Mouse (Mus musculus) limb, embryonic 14.5 days (tissue): ENCODE results near the gene Daglb. TPM values are rescaled to one million over a fixed set of nuclear protein-coding genes. Genes with fewer than 3 reads are reported as not detected.
"Not testable (repeated sequence)": the region's sequence is repeated elsewhere in the genome, so short reads cannot be mapped to it uniquely, and the experiment has no call there.

Experiments
- ATAC-seq: fragments of 200-750 bp; cut with Nextera tagmentation; 2 replicates; pipeline ENCODE4 v1.8.0; 2017; ENCODE audit warnings: low read depth, moderate number of reproducible peaks, moderate TSS enrichment; ENCODE audit not compliant: low FRiP score
- DNase-seq: peaks from one replicate; pipeline ENCODE4 v3.0.0-alpha.2; 2015; ENCODE audit warnings: low spot score
- H3K27ac ChIP-seq: fragments of 300-500 bp; sonication (generic); replicated peaks from 2 replicates; pipeline ENCODE4 v1.5.1; 2014; ENCODE audit warnings: low read depth, mild to moderate bottlenecking, low read length, moderate library complexity, mixed read lengths
- H3K27me3 ChIP-seq: fragments of 300-500 bp; sonication (generic); 2 replicates; pipeline ENCODE4 v1.6.1; 2014; ENCODE audit warnings: low read length, mixed read lengths; ENCODE audit not compliant: control insufficient read depth, insufficient read depth
- H3K36me3 ChIP-seq: fragments of 300-500 bp; sonication (generic); 2 replicates; pipeline ENCODE4 v1.6.1; 2014; ENCODE audit warnings: mild to moderate bottlenecking, low read length, moderate library complexity, mixed read lengths; ENCODE audit not compliant: control insufficient read depth, insufficient read depth
- H3K4me1 ChIP-seq: fragments of 300-500 bp; sonication (generic); 2 replicates; pipeline ENCODE4 v1.6.1; 2014; ENCODE audit warnings: antibody characterized with exemption, low read length, mixed read lengths; ENCODE audit not compliant: control insufficient read depth, insufficient read depth
- H3K4me2 ChIP-seq: fragments of 300-500 bp; sonication (generic); replicated peaks from 2 replicates; pipeline ENCODE4 v1.6.1; 2014; ENCODE audit warnings: low read depth, mild to moderate bottlenecking, low read length, moderate library complexity; ENCODE audit not compliant: severe bottlenecking
- H3K4me3 ChIP-seq: fragments of 300-500 bp; sonication (generic); replicated peaks from 2 replicates; pipeline ENCODE4 v1.5.1; 2014; ENCODE audit warnings: low read length
- H3K9ac ChIP-seq: fragments of 300-500 bp; sonication (generic); 2 replicates; pipeline ENCODE4 v1.6.1; 2014; ENCODE audit warnings: mild to moderate bottlenecking, low read depth, low read length, moderate library complexity; ENCODE audit not compliant: severe bottlenecking
- H3K9me3 ChIP-seq: fragments of 300-500 bp; sonication (generic); 2 replicates; pipeline ENCODE4 v1.6.1; 2016; ENCODE audit warnings: low read length; ENCODE audit not compliant: control insufficient read depth
- POLR2A ChIP-seq: fragments of 200-500 bp; IDR thresholded peaks from 2 replicates; pipeline ENCODE4 v1.8.0; 2012; ENCODE audit warnings: inconsistent platforms, mild to moderate bottlenecking, moderate library complexity, borderline replicate concordance; ENCODE audit not compliant: insufficient read depth, insufficient read length; ENCODE audit errors: extremely low read depth
- WGBS: fragments of 180-500 bp; shearing (Covaris S2); extraction: QIAGEN DNeasy Blood & Tissue Kit; methylation state at CpG from one replicate; pipeline ENCODE4 v1.1.7; 2014; 5-methylcytosine and 5-hydroxymethylcytosine counted together
- polyA plus RNA-seq, 2 experiments: library from polyadenylated mRNA; depleted of rRNA in 1 of 2; stranded (reverse) in 1 of 2; unstranded in 1 of 2; fragments of >200 nt; fragmentation: Nextera tagmentation in 1 of 2; extraction: Ambion mirVana in 1 of 2; gene quantifications; 2 replicates each; pipeline versions ENCODE4 v1.2.1 to v1.2.3; 2012 to 2014

Daglb gene
- polyA plus RNA-seq, 2 experiments = 7.9 to 8.3 TPM

- ATAC-seq = no peak
- H3K27ac ChIP-seq = no peak overlapping the region
- no peak overlapping the region for H3K4me2 ChIP-seq
- 92% methylated on average over 6 of the region's 6 CpGs for WGBS
- H3K4me3 ChIP-seq = no peak overlapping the region
- no peaks in the 10 kb centered on the region for H3K4me1 ChIP-seq
- no peak for DNase-seq
- H3K36me3 ChIP-seq = peaks cover 25% of the 10 kb centered on the region
- no peaks in the 10 kb centered on the region for H3K27me3 ChIP-seq
- TF ChIP-seq POLR2A = no peak
- no peaks in the 10 kb centered on the region for H3K9me3 ChIP-seq
- no peak overlapping the region for H3K9ac ChIP-seq
These were observed 31.3 kb downstream of the Daglb start for GRCm38 (mm10) chr5:143495708-143496107.

- Histone ChIP-seq H3K27me3 (no peaks in the 10 kb centered on the region), H3K4me1 (no peaks in the 10 kb centered on the region), H3K9ac (no peak overlapping the region), H3K4me3 (no peak overlapping the region), H3K27ac (no peak overlapping the region), H3K4me2 (no peak overlapping the region), H3K9me3 (no peaks in the 10 kb centered on the region), H3K36me3 (peaks cover 31% of the 10 kb centered on the region)
- DNase-seq (no peak), ATAC-seq (no peak)
- 76% methylated on average over 3 of the region's 3 CpGs for WGBS
- TF ChIP-seq POLR2A = no peak
These were observed 33.1 kb downstream of the Daglb start for GRCm38 (mm10) chr5:143497451-143497850.

- no peak for ATAC-seq
- H3K27me3 ChIP-seq = no peaks in the 10 kb centered on the region
These were observed 34.8 kb downstream of the Daglb start for GRCm38 (mm10) chr5:143499197-143499596.

GRCm38 (mm10) chr5:143499686-143500085 lies 35.3 kb downstream of the Daglb start:
- H3K4me3 ChIP-seq = no peak overlapping the region
- peaks cover 42% of the 10 kb centered on the region for H3K36me3 ChIP-seq
- TF ChIP-seq POLR2A = no peak
- H3K9ac ChIP-seq = no peak overlapping the region
- no peaks in the 10 kb centered on the region for H3K9me3 ChIP-seq
- ATAC-seq = no peak
- H3K4me2 ChIP-seq = no peak overlapping the region
- 80% methylated on average over 4 of the region's 4 CpGs for WGBS
- H3K4me1 ChIP-seq = no peaks in the 10 kb centered on the region
- H3K27ac ChIP-seq = no peak overlapping the region
- DNase-seq = no peak
- H3K27me3 ChIP-seq = no peaks in the 10 kb centered on the region

More at GRCm38 (mm10) chr5:143499197-143499596, 34.8 kb downstream of the Daglb start:
- no peak for TF ChIP-seq POLR2A
- H3K36me3 ChIP-seq = peaks cover 42% of the 10 kb centered on the region
- H3K4me1 ChIP-seq = no peaks in the 10 kb centered on the region
- no peak for DNase-seq
- WGBS = 87% methylated on average over 7 of the region's 7 CpGs
- no peak overlapping the region for H3K4me3 ChIP-seq
- no peaks in the 10 kb centered on the region for H3K9me3 ChIP-seq
- no peak overlapping the region for H3K4me2 ChIP-seq
- no peak overlapping the region for H3K27ac ChIP-seq
- H3K9ac ChIP-seq = no peak overlapping the region

- H3K27me3 ChIP-seq, H3K9me3 ChIP-seq, H3K4me2 ChIP-seq, H3K4me1 ChIP-seq, H3K27ac ChIP-seq, H3K4me3 ChIP-seq, DNase-seq, H3K9ac ChIP-seq, ATAC-seq: not testable (repeated sequence)
- WGBS = 88% methylated on average over 14 of the region's 14 CpGs
- peaks cover 50% of the 10 kb centered on the region for H3K36me3 ChIP-seq
These were observed 36.3 kb downstream of the Daglb start for GRCm38 (mm10) chr5:143500711-143501110.

GRCm38 (mm10) chr5:143501140-143501539 lies 36.8 kb downstream of the Daglb start:
- no peak for TF ChIP-seq POLR2A
- 92% methylated on average over 8 of the region's 8 CpGs for WGBS
- peaks cover 52% of the 10 kb centered on the region for H3K36me3 ChIP-seq
- DNase-seq (no peak), ATAC-seq (no peak)
- H3K4me1 ChIP-seq = no peaks in the 10 kb centered on the region
- no peak overlapping the region for H3K4me2 ChIP-seq
- H3K27me3 ChIP-seq = no peaks in the 10 kb centered on the region
- no peak overlapping the region for H3K4me3 ChIP-seq
- H3K9ac ChIP-seq = no peak overlapping the region
- no peaks in the 10 kb centered on the region for H3K9me3 ChIP-seq
- no peak overlapping the region for H3K27ac ChIP-seq
